Mouse (Mus musculus) hindbrain, embryonic 12.5 days (tissue): ENCODE data around the gene Ebi3. TPM values are rescaled to one million over a fixed set of nuclear protein-coding genes. Genes with fewer than 3 reads are reported as not detected.

ENCODE experiments used
- ATAC-seq: fragments of 200-750 bp; cut with Nextera tagmentation; 2 replicates; pipeline ENCODE4 v1.8.0; 2017; ENCODE audit warnings: moderate TSS enrichment; ENCODE audit not compliant: low FRiP score
- H3K27ac ChIP-seq: fragments of 300-500 bp; sonication (generic); 2 replicates; pipeline ENCODE4 v1.5.1; 2016; ENCODE audit warnings: mild to moderate bottlenecking
- H3K27me3 ChIP-seq: fragments of 300-500 bp; sonication (generic); 2 replicates; pipeline ENCODE4 v1.6.1; 2016; ENCODE audit warnings: mild to moderate bottlenecking
- H3K36me3 ChIP-seq: fragments of 300-500 bp; sonication (generic); 2 replicates; pipeline ENCODE4 v1.6.1; 2016; ENCODE audit warnings: mild to moderate bottlenecking
- H3K4me1 ChIP-seq: fragments of 300-500 bp; sonication (generic); 2 replicates; pipeline ENCODE4 v1.6.1; 2016
- H3K4me2 ChIP-seq: fragments of 300-500 bp; sonication (generic); replicated peaks from 2 replicates; pipeline ENCODE4 v1.6.1; 2016; ENCODE audit warnings: mild to moderate bottlenecking
- H3K4me3 ChIP-seq: fragments of 300-500 bp; sonication (generic); 2 replicates; pipeline ENCODE4 v1.5.1; 2016; ENCODE audit warnings: mild to moderate bottlenecking
- H3K9ac ChIP-seq: fragments of 300-500 bp; sonication (generic); 2 replicates; pipeline ENCODE4 v1.6.1; 2016; ENCODE audit warnings: mild to moderate bottlenecking, moderate library complexity
- H3K9me3 ChIP-seq: fragments of 300-500 bp; sonication (generic); replicated peaks from 2 replicates; pipeline ENCODE4 v1.6.1; 2016; ENCODE audit warnings: mild to moderate bottlenecking
- WGBS: fragments of 180-500 bp; shearing (Covaris S2); methylation state at CpG from one replicate; pipeline ENCODE4 v1.1.7; 2016; 5-methylcytosine and 5-hydroxymethylcytosine counted together
- polyA plus RNA-seq: library from polyadenylated mRNA; unstranded; fragments of >200 nt; fragmentation: Nextera tagmentation; extraction: Ambion mirVana; gene quantifications from 2 replicates; pipeline ENCODE4 v1.2.1, GENCODE M21; 2016

Ebi3 gene
- polyA plus RNA-seq, 1 experiment from 2014 or later = 2.6 TPM

- Histone ChIP-seq H3K27ac (peak overlapping the region; percentile 71; the same call in 1 of the 2 replicates), H3K9me3 (no peaks in the 10 kb centered on the region), H3K4me3 (no peak overlapping the region), H3K4me1 (peaks cover 21% of the 10 kb centered on the region), H3K36me3 (peaks cover 30% of the 10 kb centered on the region), H3K9ac (no peak overlapping the region), H3K4me2 (no peak overlapping the region), H3K27me3 (no peaks in the 10 kb centered on the region)
- ATAC-seq = 0 out of 2 replicates have a peak, but pooled peaks have one; percentile 3
- 50% methylated on average over 3 of the region's 3 CpGs for WGBS
Measured at GRCm38 (mm10) chr17:55977301-55977700, 24.9 kb downstream of the Ebi3 start.

GRCm38 (mm10) chr17:55986030-55986961 is 33.9 kb downstream of the Ebi3 start, which contains the start of gene Fsd1:
Fsd1 (plus strand) TSS chr17:55986509.
- Histone ChIP-seq H3K36me3 (peaks cover 14% of the 10 kb centered on the region), H3K27ac (peak within 1 kb of the TSS; percentile 66; the same call in 1 of the 2 replicates), H3K27me3 (no peaks in the 10 kb centered on the region), H3K4me3 (peak within 1 kb of the TSS; percentile 77), H3K4me1 (peaks cover 11% of the 10 kb centered on the region), H3K4me2 (peak within 1 kb of the TSS; percentile 84), H3K9ac (peak within 1 kb of the TSS; percentile 82), H3K9me3 (no peaks in the 10 kb centered on the region)
- 11% methylated on average over 35 of the region's 35 CpGs for WGBS
- peak; percentile 85 for ATAC-seq

DNA sequence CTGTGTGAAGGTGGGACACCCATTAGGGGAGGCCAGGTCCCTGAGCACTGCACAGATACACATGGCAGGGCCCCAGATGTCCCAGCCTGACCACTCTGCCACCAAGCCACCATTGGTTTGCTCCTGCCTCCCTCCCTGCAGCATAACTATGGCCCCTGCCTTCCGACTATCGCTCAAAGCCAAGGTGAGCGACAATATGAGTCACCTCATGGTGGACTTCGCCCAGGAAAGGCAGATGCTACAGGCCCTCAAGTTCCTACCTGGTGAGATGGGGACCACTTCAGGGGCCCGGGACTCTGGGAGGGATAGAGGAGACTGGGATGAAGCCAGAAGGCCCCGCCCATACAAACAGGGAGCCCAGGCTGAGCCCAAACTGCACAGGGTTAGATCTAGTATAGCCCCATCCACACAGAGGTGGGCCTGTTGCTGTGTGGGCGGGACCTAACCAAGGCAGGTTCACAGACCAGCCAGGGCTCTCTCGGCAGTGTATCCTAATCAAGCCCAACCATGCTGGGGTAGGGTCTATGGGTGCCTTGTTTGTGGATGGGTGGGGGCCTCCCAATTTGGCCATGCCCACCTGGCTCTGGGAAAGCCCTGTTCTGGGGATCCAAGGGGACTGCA is 37.9 kb downstream of the Ebi3 start:
- 90% methylated on average over 8 of the region's 8 CpGs for WGBS
- peaks cover 36% of the 10 kb centered on the region for H3K36me3 ChIP-seq
- H3K27me3 ChIP-seq = no peaks in the 10 kb centered on the region
- no peak for ATAC-seq
- H3K9me3 ChIP-seq = no peaks in the 10 kb centered on the region
- no peak overlapping the region for H3K27ac ChIP-seq
- H3K4me1 ChIP-seq = peaks cover 11% of the 10 kb centered on the region
- no peak overlapping the region for H3K9ac ChIP-seq
- no peak overlapping the region for H3K4me2 ChIP-seq
- H3K4me3 ChIP-seq = no peak overlapping the region

- Histone ChIP-seq H3K4me1 (peaks cover 3% of the 10 kb centered on the region; the same call in 1 of the 2 replicates), H3K36me3 (peaks cover 46% of the 10 kb centered on the region), H3K9ac (no peak overlapping the region), H3K27me3 (peaks cover 18% of the 10 kb centered on the region), H3K9me3 (no peaks in the 10 kb centered on the region), H3K4me3 (no peak overlapping the region), H3K27ac (no peak overlapping the region), H3K4me2 (no peak overlapping the region)
- ATAC-seq = no peak
- WGBS = 88% methylated on average over 15 of the region's 15 CpGs
Measured at GRCm38 (mm10) chr17:55996007-55996406, 43.6 kb downstream of the Ebi3 start.

GRCm38 (mm10) chr17:55999794-56000499 is 47.5 kb downstream of the Ebi3 start:
- Histone ChIP-seq H3K4me1 (peaks cover 3% of the 10 kb centered on the region; the same call in 1 of the 2 replicates), H3K4me2 (0 out of 2 replicates have a peak overlapping the region, but pooled peaks have one; percentile 24), H3K9ac (no peak overlapping the region), H3K27ac (no peak overlapping the region), H3K36me3 (peaks cover 24% of the 10 kb centered on the region), H3K4me3 (no peak overlapping the region), H3K27me3 (peaks cover 26% of the 10 kb centered on the region), H3K9me3 (no peaks in the 10 kb centered on the region)
- ATAC-seq = peak; percentile 18; the same call in 1 of the 2 replicates
- 10% methylated on average over 30 of the region's 30 CpGs for WGBS

GRCm38 (mm10) chr17:56003000-56003399 is 50.6 kb downstream of the Ebi3 start:
- 78% methylated on average over 3 of the region's 3 CpGs for WGBS
- Histone ChIP-seq H3K9me3 (no peaks in the 10 kb centered on the region), H3K27ac (no peak overlapping the region), H3K36me3 (no peaks in the 10 kb centered on the region), H3K9ac (no peak overlapping the region), H3K4me2 (no peak overlapping the region), H3K4me3 (no peak overlapping the region), H3K4me1 (peaks cover 7% of the 10 kb centered on the region), H3K27me3 (peaks cover 29% of the 10 kb centered on the region)
- no peak for ATAC-seq

DNA sequence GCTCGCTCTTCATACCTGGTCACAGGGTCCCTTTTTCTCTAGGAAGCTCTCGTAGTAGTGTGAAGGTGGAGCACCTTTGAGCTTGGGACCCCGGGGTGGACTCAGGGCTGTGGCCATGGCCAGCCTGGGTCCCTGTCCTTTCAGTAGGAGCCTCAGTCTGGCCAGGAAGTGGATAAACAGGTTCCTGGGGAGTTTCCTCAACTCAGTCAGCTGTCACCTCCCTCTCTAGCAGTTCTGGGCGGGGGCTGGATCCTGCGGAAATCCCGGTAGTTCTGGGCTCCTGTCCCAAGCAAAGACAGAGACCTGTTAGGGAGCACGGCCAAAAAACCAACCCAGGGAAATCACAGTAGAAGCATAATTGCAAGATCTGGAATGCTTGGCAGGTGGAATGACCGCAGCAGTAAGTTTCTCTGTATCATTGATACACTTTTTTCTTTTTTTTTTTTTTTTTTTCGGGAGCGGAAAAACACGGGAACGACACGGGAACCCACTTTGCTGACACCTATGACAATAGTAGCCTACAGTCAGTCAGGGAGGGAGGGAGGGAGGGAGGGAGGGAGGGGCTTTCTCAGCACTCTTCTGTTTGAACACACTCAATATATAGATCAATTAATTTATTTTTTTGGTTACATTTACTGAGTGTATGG is 53.1 kb downstream of the Ebi3 start, which contains the start of the genes Stap2 and Mpnd:
Gene Stap2 (minus strand): TSS at position 170 of the 647 bp plus-strand sequence.
Gene Mpnd (plus strand): TSS at position 297 of the 647 bp plus-strand sequence.
- H3K4me3 ChIP-seq = no peak within 1 kb of the TSS
- no peak within 1 kb of the TSS for H3K27ac ChIP-seq
- peaks cover 14% of the 10 kb centered on the region for H3K4me1 ChIP-seq
- H3K9ac ChIP-seq = 0 out of 2 replicates have a peak within 1 kb of the TSS, but pooled peaks have one; percentile 9
- ATAC-seq = no peak
- H3K9me3 ChIP-seq = no peaks in the 10 kb centered on the region
- peaks cover 16% of the 10 kb centered on the region for H3K27me3 ChIP-seq
- WGBS = 43% methylated on average over 10 of the region's 13 CpGs
- no peaks in the 10 kb centered on the region for H3K36me3 ChIP-seq
- no peak within 1 kb of the TSS for H3K4me2 ChIP-seq

Other genes with a start within 250 kb of the Ebi3 start
- gene Pot1b, start 240.0 kb upstream of the Ebi3 start, polyA plus RNA-seq = 10.2 and 11.9 TPM in 2 replicates
- 0.08 TPM in 1 of 2 replicates, not detected in the other for gene Adgre4, start 202.7 kb upstream of the Ebi3 start, polyA plus RNA-seq
- gene Zfp119a, start 73.7 kb upstream of the Ebi3 start, polyA plus RNA-seq = 11.0 and 11.4 TPM in 2 replicates
- 13.0 and 15.1 TPM in 2 replicates for gene Zfp959, start 60.5 kb upstream of the Ebi3 start, polyA plus RNA-seq
- gene Zfp119b, start 3.1 kb upstream of the Ebi3 start, polyA plus RNA-seq = 6.2 and 6.3 TPM in 2 replicates
- 24.1 and 26.7 TPM in 2 replicates for gene Yju2, start 6.5 kb downstream of the Ebi3 start, polyA plus RNA-seq
- 133 and 135 TPM in 2 replicates for gene Shd, start 17.8 kb downstream of the Ebi3 start, polyA plus RNA-seq
- 96.4 and 103 TPM in 2 replicates for gene Fsd1, start 33.9 kb downstream of the Ebi3 start, polyA plus RNA-seq
- gene Stap2, start 52.9 kb downstream of the Ebi3 start, polyA plus RNA-seq = 6.5 and 6.6 TPM in 2 replicates
- 196 and 209 TPM in 2 replicates for gene Mpnd, start 53.1 kb downstream of the Ebi3 start, polyA plus RNA-seq
- 141 and 144 TPM in 2 replicates for gene Sh3gl1, start 84.0 kb downstream of the Ebi3 start, polyA plus RNA-seq
- gene Chaf1a, start 87.8 kb downstream of the Ebi3 start, polyA plus RNA-seq = 26.8 and 30.2 TPM in 2 replicates
- 62.4 and 64.5 TPM in 2 replicates for gene Ubxn6, start 122.4 kb downstream of the Ebi3 start, polyA plus RNA-seq
- gene Hdgfl2, start 127.0 kb downstream of the Ebi3 start, polyA plus RNA-seq = 167 and 177 TPM in 2 replicates
- 0.06 and 0.09 TPM in 2 replicates for gene Plin4, start 157.2 kb downstream of the Ebi3 start, polyA plus RNA-seq
- 0.42 and 0.62 TPM in 2 replicates for gene Plin5, start 165.0 kb downstream of the Ebi3 start, polyA plus RNA-seq
- gene Lrg1, start 169.4 kb downstream of the Ebi3 start, polyA plus RNA-seq = 0.25 and 0.27 TPM in 2 replicates
- gene Sema6b, start 187.7 kb downstream of the Ebi3 start, polyA plus RNA-seq = 9.6 and 11.2 TPM in 2 replicates
- gene Tnfaip8l1, start 209.8 kb downstream of the Ebi3 start, polyA plus RNA-seq = 8.4 and 8.9 TPM in 2 replicates
- 59.2 and 63.0 TPM in 2 replicates for gene Mydgf, start 231.3 kb downstream of the Ebi3 start, polyA plus RNA-seq